Mouse (Mus musculus): ENCODE data around the gene Blcap.

DNA sequence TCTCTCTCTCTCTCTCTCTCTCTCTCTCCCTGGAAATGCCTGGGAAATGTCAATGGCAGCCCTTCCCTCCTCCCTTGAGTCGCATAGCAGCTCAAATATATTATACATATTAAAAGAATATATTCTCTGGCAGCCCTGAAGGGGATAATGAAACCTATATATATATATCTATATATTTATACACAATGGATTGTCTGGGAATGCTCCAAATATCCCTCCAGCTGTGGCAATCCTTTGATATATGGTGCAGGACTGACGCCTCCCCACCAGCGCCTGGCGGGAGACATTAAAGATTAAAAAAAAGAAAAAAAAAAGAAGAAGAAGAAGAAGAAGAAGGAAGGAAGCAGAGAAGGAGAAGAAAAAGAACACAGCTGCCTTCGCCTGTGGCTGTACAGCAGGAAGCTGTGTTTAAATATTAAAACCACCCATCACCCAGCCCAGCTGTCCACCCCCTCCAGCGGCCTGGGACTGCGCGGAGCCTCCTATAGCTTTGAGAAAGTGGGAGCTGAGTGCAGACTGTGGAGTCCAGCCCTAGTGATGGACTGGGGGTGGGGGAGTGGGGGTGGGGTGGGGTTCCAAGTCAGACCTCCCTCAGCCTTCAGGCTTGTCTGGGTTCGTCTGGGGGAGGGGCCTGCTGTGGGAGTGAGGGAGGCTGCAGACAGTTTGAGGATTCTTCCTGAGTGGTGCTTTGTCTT lies 36.6 kb upstream of the Blcap start:
- TF ChIP-seq POLR2A (IDR thresholded peaks at IDR 0.05; ENCODE audit: extremely low read depth, insufficient read depth, low read length), result no peak
- TF ChIP-seq CTCF (IDR thresholded peaks at IDR 0.05; ENCODE audit: extremely low read depth, insufficient read depth, low read length), result no peak
